Mouse (Mus musculus) liver, adult 2 months (tissue): Measurements from ENCODE around the gene Ugt1a10.

Experiments used
- CTCF ChIP-seq: fragments of 200-500 bp; IDR thresholded peaks from 2 replicates; pipeline ENCODE4 v1.5.1; 2011; ENCODE audit warnings: low read depth, low read length, control low read depth
- POLR2A ChIP-seq: fragments of 200-500 bp; IDR thresholded peaks from 2 replicates; pipeline ENCODE4 v1.6.1; 2011; ENCODE audit warnings: low read length, control low read depth; ENCODE audit not compliant: insufficient read depth; ENCODE audit errors: extremely low read depth

- TF ChIP-seq CTCF (no peak), POLR2A (no peak)
These were observed 161.4 kb downstream of the Ugt1a10 start for GRCm38 (mm10) chr1:88216551-88216950.
